Mouse (Mus musculus): ENCODE data around the gene Galns. TPM values are rescaled to one million over a fixed set of nuclear protein-coding genes. Genes with fewer than 3 reads are reported as not detected.

The Galns gene
- polyA plus RNA-seq (2021; fragmentation: Nextera tagmentation): 4.3 and 4.6 TPM in 2 replicates
- long read RNA-seq, experiment 1, transcript Galns-201 (14 exons, 2,557 nt): major isoform, 7 of 10 reads
- long read RNA-seq, experiment 1, partial matches to known transcripts: 1 of 10 reads
- long read RNA-seq, experiment 1, other reads (novel, unspliced or antisense): 2 of 10 reads
- long read RNA-seq, experiment 2, transcript Galns-201 (14 exons, 2,557 nt): major isoform, 17 of 28 reads
- long read RNA-seq, experiment 2, partial matches to known transcripts: 2 of 28 reads
- long read RNA-seq, experiment 2, other reads (novel, unspliced or antisense): 8 of 28 reads

GRCm38 (mm10) chr8:122611295-122612133 is at the start of gene Galns, which contains the start of gene Trappc2l:
Gene Galns (minus strand): TSS chr8:122611463.
Gene Trappc2l (plus strand): TSS chr8:122611640.

GRCm38 (mm10) chr8:122622727-122623126 is 11.5 kb upstream of the Galns start, which contains the start of gene Pabpn1l:
Gene Pabpn1l (minus strand): TSS chr8:122622739.

GRCm38 (mm10) chr8:122576648-122577022 is 34.6 kb downstream of the Galns start, which contains the start of gene Aprt:
Gene Aprt (minus strand): TSS chr8:122576909.

GRCm38 (mm10) chr8:122567361-122568108 is 43.7 kb downstream of the Galns start, which contains the start of gene Cdt1:
Gene Cdt1 (plus strand): TSS chr8:122568015.

GRCm38 (mm10) chr8:122551265-122552051 is 59.8 kb downstream of the Galns start, which contains the start of gene Piezo1:
Gene Piezo1 (minus strand): TSS chr8:122551329.

Small RNAs within 50 kb of the gene (microRNA-seq; reads per million reads assigned to microRNA genes)
- not detected for gene Mir6396

Other genes with a start within 250 kb of the Galns start
- gene Zc3h18, start 234.9 kb downstream of the Galns start, polyA plus RNA-seq (2021; fragmentation: Nextera tagmentation): 4.1 and 4.5 TPM in 2 replicates
- gene Il17c, start 189.4 kb downstream of the Galns start, polyA plus RNA-seq (2021; fragmentation: Nextera tagmentation): not detected in 2 replicates
- 38.7 and 50.1 TPM in 2 replicates for gene Cyba, start 178.5 kb downstream of the Galns start, polyA plus RNA-seq (2021; fragmentation: Nextera tagmentation)
- 29.1 and 29.9 TPM in 2 replicates for gene Mvd, start 168.0 kb downstream of the Galns start, polyA plus RNA-seq (2021; fragmentation: Nextera tagmentation)
- not detected in 2 replicates for gene Snai3, start 150.7 kb downstream of the Galns start, polyA plus RNA-seq (2021; fragmentation: Nextera tagmentation)
- 21.5 and 23.2 TPM in 2 replicates for gene Rnf166, start 135.4 kb downstream of the Galns start, polyA plus RNA-seq (2021; fragmentation: Nextera tagmentation)
- 21.3 and 21.5 TPM in 2 replicates for gene Ctu2, start 135.3 kb downstream of the Galns start, polyA plus RNA-seq (2021; fragmentation: Nextera tagmentation)
- 0.84 and 1.2 TPM in 2 replicates for gene Piezo1, start 60.1 kb downstream of the Galns start, polyA plus RNA-seq (2021; fragmentation: Nextera tagmentation)
- gene Cdt1, start 43.4 kb downstream of the Galns start, polyA plus RNA-seq (2021; fragmentation: Nextera tagmentation): 1.1 and 1.4 TPM in 2 replicates
- gene Aprt, start 34.6 kb downstream of the Galns start, polyA plus RNA-seq (2021; fragmentation: Nextera tagmentation): 158 and 170 TPM in 2 replicates
- 195 and 238 TPM in 2 replicates for gene Trappc2l, start 177 bp upstream of the Galns start, polyA plus RNA-seq (2021; fragmentation: Nextera tagmentation)
- gene Pabpn1l, start 11.3 kb upstream of the Galns start, polyA plus RNA-seq (2021; fragmentation: Nextera tagmentation): not detected in 2 replicates
- 3.1 and 4.1 TPM in 2 replicates for gene Cbfa2t3, start 87.6 kb upstream of the Galns start, polyA plus RNA-seq (2021; fragmentation: Nextera tagmentation)
- 3.8 and 4.4 TPM in 2 replicates for gene Acsf3, start 164.0 kb upstream of the Galns start, polyA plus RNA-seq (2021; fragmentation: Nextera tagmentation)
- 1.9 and 2.1 TPM in 2 replicates for gene Cdh15, start 236.5 kb upstream of the Galns start, polyA plus RNA-seq (2021; fragmentation: Nextera tagmentation)